Mouse (Mus musculus) lung, adult 2 months (tissue): ENCODE measurements around the gene Mr1.

Experiments used
- CTCF ChIP-seq: fragments of 200-500 bp; IDR thresholded peaks from 2 replicates; pipeline ENCODE4 v1.5.1; 2011; ENCODE audit warnings: mild to moderate bottlenecking, low read length, control low read depth; ENCODE audit not compliant: insufficient read depth
- POLR2A ChIP-seq: fragments of 200-500 bp; IDR thresholded peaks from 2 replicates; pipeline ENCODE4 v1.6.1; 2011; ENCODE audit warnings: low read depth, mild to moderate bottlenecking, control low read depth, low read length, borderline replicate concordance; ENCODE audit errors: extremely low read depth

- no peak for TF ChIP-seq CTCF
- no peak for TF ChIP-seq POLR2A
Observed at GRCm38 (mm10) chr1:155150821-155151220, 4.2 kb upstream of the Mr1 start.
